Mouse (Mus musculus) effector memory CD4-positive, alpha-beta T cell, adult 7 months (primary cell): ENCODE results near the gene Rpl10a. TPM values are rescaled to one million over a fixed set of nuclear protein-coding genes. Genes with fewer than 3 reads are reported as not detected.

Source experiments
- polyA plus RNA-seq: library from polyadenylated mRNA; unstranded; fragments of 100-300 nt; shearing (Covaris generic); gene quantifications from one replicate; pipeline ENCODE4 v1.2.1, GENCODE M21; 2017

Rpl10a gene
- 257 TPM for polyA plus RNA-seq

GRCm38 (mm10) chr17:28328366-28328928 is at the start of gene Rpl10a:
TSS of gene Rpl10a (plus strand) at chr17:28328471.

GRCm38 (mm10) chr17:28313212-28313879 is 14.9 kb upstream of the Rpl10a start, which contains the start of gene Fance:
TSS of gene Fance (plus strand) at chr17:28313519.

GRCm38 (mm10) chr17:28350466-28351352 is 22.4 kb downstream of the Rpl10a start, which contains the start of gene Tead3:
TSS of gene Tead3 (minus strand) at chr17:28350817.

GRCm38 (mm10) chr17:28365122-28365521 is 36.9 kb downstream of the Rpl10a start, which contains the start of gene Tulp1:
TSS of gene Tulp1 (minus strand) at chr17:28365222.

Other genes starting within 250 kb of the Rpl10a start
- gene Tcp11, start 247.8 kb upstream of the Rpl10a start, polyA plus RNA-seq = 0.69 TPM
- gene Scube3, start 186.3 kb upstream of the Rpl10a start, polyA plus RNA-seq = 0.21 TPM
- gene Zfp523, start 151.3 kb upstream of the Rpl10a start, polyA plus RNA-seq = 18.0 TPM
- gene Def6, start 120.7 kb upstream of the Rpl10a start, polyA plus RNA-seq = 192 TPM
- 3.7 TPM for gene Ppard, start 95.8 kb upstream of the Rpl10a start, polyA plus RNA-seq
- gene Fance, start 15.0 kb upstream of the Rpl10a start, polyA plus RNA-seq = 15.5 TPM
- gene Tead3, start 22.3 kb downstream of the Rpl10a start, polyA plus RNA-seq = not detected
- 0.87 TPM for gene Tulp1, start 36.8 kb downstream of the Rpl10a start, polyA plus RNA-seq
- 67.9 TPM for gene Fkbp5, start 189.1 kb downstream of the Rpl10a start, polyA plus RNA-seq
- gene Armc12, start 202.3 kb downstream of the Rpl10a start, polyA plus RNA-seq = not detected
- gene Clpsl2, start 220.9 kb downstream of the Rpl10a start, polyA plus RNA-seq = not detected
- not detected for gene Clps, start 232.3 kb downstream of the Rpl10a start, polyA plus RNA-seq
- not detected for gene Lhfpl5, start 247.2 kb downstream of the Rpl10a start, polyA plus RNA-seq